Mouse (Mus musculus): ENCODE measurements at regions not wholly inside any gene's neighbourhood (a gene's known extent, or its start where the extent isn't known, plus 50 kb on each side); places are given as distances from the start of the nearest gene placed in this dataset.
"Not testable (repeated sequence)": the region's sequence is repeated elsewhere in the genome, so short reads cannot be mapped to it uniquely, and the experiment has no call there.

DNA sequence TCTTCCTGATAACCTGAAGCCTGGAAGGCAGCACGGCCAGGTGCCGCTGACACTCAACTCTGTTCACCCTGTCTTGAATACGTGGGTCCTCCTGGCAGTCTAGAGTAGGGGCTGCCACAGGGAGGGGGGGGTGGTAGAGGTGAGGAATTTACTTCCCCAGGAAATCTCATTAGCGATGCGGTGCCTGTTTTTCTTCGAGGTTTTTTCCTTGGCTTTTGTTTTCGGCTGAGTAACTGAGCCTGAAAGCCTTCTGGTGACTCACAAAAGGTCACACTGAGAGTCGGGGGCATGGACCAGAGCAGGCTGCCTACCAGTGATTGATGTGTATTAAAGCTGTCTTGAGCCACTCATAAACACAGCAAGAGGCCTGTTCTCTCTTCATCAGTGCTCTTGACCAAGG is 181.1 kb upstream of the Pmfbp1 start:
- Histone ChIP-seq H3K4me1 (ENCODE audit: control insufficient read depth, low read depth, low read length) (no peaks in the 10 kb centered on the region), H3K27ac (ENCODE audit: low read length) (no peak overlapping the region), H3K27me3 (ENCODE audit: control insufficient read depth, insufficient read depth, low read depth, low read length) (no peaks in the 10 kb centered on the region), H3K36me3 (ENCODE audit: control insufficient read depth, insufficient read depth) (no peaks in the 10 kb centered on the region), H3K9me3 (replicated peaks; ENCODE audit: control insufficient read depth, low read length) (no peaks in the 10 kb centered on the region), H3K4me3 (ENCODE audit: low read depth, low read length) (no peak overlapping the region), H3K4me2 (ENCODE audit: low read depth, low read length) (no peak overlapping the region), H3K9ac (ENCODE audit: low read depth, low read length) (no peak overlapping the region)
- WGBS (ENCODE audit: insufficient replicate concordance), result 28% methylated on average over 8 of the region's 8 CpGs
- ATAC-seq (ENCODE audit: low read depth), result no peak

DNA sequence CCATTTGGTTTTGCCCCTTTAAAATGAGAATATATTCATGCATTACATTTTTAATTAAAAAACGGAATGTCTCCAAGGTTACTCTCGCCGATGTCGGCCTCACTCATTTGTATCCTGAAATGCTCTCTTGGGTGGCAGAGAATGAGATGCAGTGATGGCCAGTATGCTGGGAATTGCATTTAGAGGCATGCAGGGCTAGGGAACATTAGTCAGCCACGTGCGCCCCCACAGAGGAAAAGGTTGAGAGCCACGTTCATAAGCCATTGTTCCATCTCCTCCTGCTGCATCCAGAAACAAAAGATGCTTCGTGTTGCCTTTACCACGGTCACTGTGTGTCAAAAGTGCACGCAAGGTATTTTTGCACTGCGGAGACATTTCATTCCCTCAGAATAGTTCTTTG is 172.9 kb upstream of the Pmfbp1 start:
- 72% methylated on average over 11 of the region's 11 CpGs for WGBS (ENCODE audit: insufficient replicate concordance)
- Histone ChIP-seq H3K4me3 (ENCODE audit: low read depth, low read length) (no peak overlapping the region), H3K36me3 (ENCODE audit: control insufficient read depth, insufficient read depth) (no peaks in the 10 kb centered on the region), H3K4me1 (ENCODE audit: control insufficient read depth, low read depth, low read length) (no peaks in the 10 kb centered on the region), H3K4me2 (ENCODE audit: low read depth, low read length) (no peak overlapping the region), H3K9ac (ENCODE audit: low read depth, low read length) (no peak overlapping the region), H3K9me3 (replicated peaks; ENCODE audit: control insufficient read depth, low read length) (no peaks in the 10 kb centered on the region), H3K27ac (ENCODE audit: low read length) (no peak overlapping the region), H3K27me3 (ENCODE audit: control insufficient read depth, insufficient read depth, low read depth, low read length) (no peaks in the 10 kb centered on the region)
- no peak for ATAC-seq (ENCODE audit: low read depth)

DNA sequence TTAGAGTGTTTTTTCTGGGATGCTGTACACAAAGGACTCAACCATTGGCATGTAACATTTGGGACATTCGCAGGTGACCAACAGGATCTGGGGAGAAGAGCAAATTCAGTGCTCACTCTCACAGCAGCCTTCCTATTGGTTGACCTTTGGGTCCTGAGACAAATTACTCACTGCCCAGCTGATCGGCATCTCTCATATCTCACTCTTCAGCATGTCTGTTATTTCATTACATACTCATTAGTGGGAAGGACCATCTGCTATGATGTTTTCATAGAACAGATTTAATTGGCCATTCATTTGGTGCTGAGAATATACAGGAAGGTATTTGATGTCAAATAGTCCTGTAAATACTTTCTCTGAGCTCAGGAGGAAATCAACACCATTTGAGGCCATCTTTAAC is 170.5 kb upstream of the Pmfbp1 start:
- Histone ChIP-seq H3K27ac (ENCODE audit: low read length) (no peak overlapping the region), H3K9ac (ENCODE audit: low read depth, low read length) (no peak overlapping the region)
- 77% methylated on average over 2 of the region's 2 CpGs for WGBS (ENCODE audit: insufficient replicate concordance)

DNA sequence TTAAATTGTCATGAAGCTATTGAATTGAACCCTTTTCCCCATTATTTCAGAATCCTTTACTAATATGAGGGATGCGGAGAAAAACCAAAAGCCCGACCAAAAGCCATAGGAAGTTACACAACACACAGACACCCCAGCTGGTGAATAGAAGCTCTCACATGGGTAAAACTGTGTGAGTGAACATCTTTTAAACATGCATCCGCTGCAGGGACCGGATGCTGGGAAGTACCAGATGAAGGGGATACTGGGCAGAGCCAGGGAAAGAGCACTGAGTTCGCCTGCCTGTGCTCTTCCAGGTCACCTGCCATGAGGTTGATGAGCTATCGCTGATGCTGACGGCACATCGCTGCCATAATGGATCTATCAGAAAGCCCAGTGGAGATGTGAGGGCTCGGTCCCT is 169.6 kb upstream of the Pmfbp1 start:
- H3K27me3 ChIP-seq (ENCODE audit: control insufficient read depth, insufficient read depth, low read depth, low read length), result no peaks in the 10 kb centered on the region
- no peak overlapping the region for H3K9ac ChIP-seq (ENCODE audit: low read depth, low read length)
- H3K4me1 ChIP-seq (ENCODE audit: control insufficient read depth, low read depth, low read length), result no peaks in the 10 kb centered on the region
- H3K36me3 ChIP-seq (ENCODE audit: control insufficient read depth, insufficient read depth), result no peaks in the 10 kb centered on the region
- H3K27ac ChIP-seq (ENCODE audit: low read length), result no peak overlapping the region
- H3K4me2 ChIP-seq (ENCODE audit: low read depth, low read length), result no peak overlapping the region
- ATAC-seq (ENCODE audit: low read depth), result no peak
- 75% methylated on average over 9 of the region's 9 CpGs for WGBS (ENCODE audit: insufficient replicate concordance)
- H3K4me3 ChIP-seq (ENCODE audit: low read depth, low read length), result no peak overlapping the region
- no peaks in the 10 kb centered on the region for H3K9me3 ChIP-seq (replicated peaks; ENCODE audit: control insufficient read depth, low read length)

More for the DNA sequence above, 170.5 kb upstream of the Pmfbp1 start:
- no peaks in the 10 kb centered on the region for H3K9me3 ChIP-seq (replicated peaks; ENCODE audit: control insufficient read depth, low read length)
- no peaks in the 10 kb centered on the region for H3K4me1 ChIP-seq (ENCODE audit: control insufficient read depth, low read depth, low read length)
- H3K4me2 ChIP-seq (ENCODE audit: low read depth, low read length), result no peak overlapping the region
- no peak overlapping the region for H3K4me3 ChIP-seq (ENCODE audit: low read depth, low read length)
- H3K36me3 ChIP-seq (ENCODE audit: control insufficient read depth, insufficient read depth), result no peaks in the 10 kb centered on the region
- H3K27me3 ChIP-seq (ENCODE audit: control insufficient read depth, insufficient read depth, low read depth, low read length), result no peaks in the 10 kb centered on the region
- no peak for ATAC-seq (ENCODE audit: low read depth)

DNA sequence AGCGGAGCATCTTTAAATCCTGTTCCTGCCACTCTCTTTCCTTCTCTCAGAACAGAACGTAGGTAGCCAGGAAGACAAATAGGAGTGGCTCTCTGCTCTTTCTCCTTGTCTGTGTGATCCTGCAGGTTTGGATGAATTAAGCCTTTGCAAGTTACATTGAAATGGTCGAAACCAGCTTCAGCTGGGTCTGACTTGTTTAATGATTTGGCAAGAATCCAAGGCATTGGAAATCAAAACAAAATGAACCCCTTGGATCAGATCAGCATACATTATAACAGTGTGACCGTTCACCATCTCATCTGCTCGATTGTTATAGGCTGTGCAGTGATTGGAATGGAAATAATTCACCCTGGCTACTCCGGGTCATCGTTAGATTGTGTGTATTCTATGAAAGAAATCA is 157.6 kb upstream of the Pmfbp1 start:
- no peak overlapping the region for H3K9ac ChIP-seq (ENCODE audit: low read depth, low read length)
- no peak overlapping the region for H3K4me3 ChIP-seq (ENCODE audit: low read depth, low read length)
- H3K9me3 ChIP-seq (replicated peaks; ENCODE audit: control insufficient read depth, low read length), result no peaks in the 10 kb centered on the region
- no peak overlapping the region for H3K27ac ChIP-seq (ENCODE audit: low read length)
- no peaks in the 10 kb centered on the region for H3K4me1 ChIP-seq (ENCODE audit: control insufficient read depth, low read depth, low read length)
- 59% methylated on average over 7 of the region's 7 CpGs for WGBS (ENCODE audit: insufficient replicate concordance)
- no peaks in the 10 kb centered on the region for H3K36me3 ChIP-seq (ENCODE audit: control insufficient read depth, insufficient read depth)
- no peak overlapping the region for H3K4me2 ChIP-seq (ENCODE audit: low read depth, low read length)
- H3K27me3 ChIP-seq (ENCODE audit: control insufficient read depth, insufficient read depth, low read depth, low read length), result no peaks in the 10 kb centered on the region
- no peak for ATAC-seq (ENCODE audit: low read depth)

DNA sequence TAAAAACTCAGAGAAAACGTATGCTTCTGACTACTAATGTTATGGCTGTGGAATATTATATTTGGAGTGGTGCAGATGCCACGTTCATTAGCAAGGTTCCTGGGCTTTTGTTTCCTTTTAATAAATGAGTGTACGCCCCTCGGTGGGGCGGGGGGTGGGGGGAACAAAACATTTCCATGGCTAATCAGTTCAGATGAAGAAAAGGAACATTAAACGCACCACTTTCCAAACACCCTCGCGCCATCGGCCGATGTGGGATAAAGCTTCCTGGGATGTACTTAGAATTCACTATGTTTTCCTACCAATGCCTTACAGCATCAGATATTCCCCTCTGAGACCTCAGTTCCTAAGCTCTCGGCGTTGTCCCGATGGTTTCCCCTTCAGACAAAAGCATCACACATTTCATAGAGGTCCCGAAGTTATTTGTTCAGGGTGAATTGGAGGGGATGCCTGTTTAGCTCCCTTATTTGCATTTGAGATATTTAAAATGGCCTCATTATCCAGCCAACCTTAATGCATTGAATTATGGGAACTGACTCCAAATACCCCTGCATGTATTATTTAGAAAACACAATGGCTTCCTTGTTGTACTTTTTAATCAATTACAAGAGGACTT is 155.5 kb upstream of the Pmfbp1 start:
- H3K9ac ChIP-seq (ENCODE audit: low read depth, low read length), result no peak overlapping the region
- no peak overlapping the region for H3K4me2 ChIP-seq (ENCODE audit: low read depth, low read length)
- H3K4me1 ChIP-seq (ENCODE audit: control insufficient read depth, low read depth, low read length), result no peaks in the 10 kb centered on the region
- H3K9me3 ChIP-seq (replicated peaks; ENCODE audit: control insufficient read depth, low read length), result no peaks in the 10 kb centered on the region
- H3K27ac ChIP-seq (ENCODE audit: low read length), result no peak overlapping the region
- no peak for ATAC-seq (ENCODE audit: low read depth)
- H3K36me3 ChIP-seq (ENCODE audit: control insufficient read depth, insufficient read depth), result no peaks in the 10 kb centered on the region
- 73% methylated on average over 14 of the region's 14 CpGs for WGBS (ENCODE audit: insufficient replicate concordance)
- H3K4me3 ChIP-seq (ENCODE audit: low read depth, low read length), result no peak overlapping the region
- H3K27me3 ChIP-seq (ENCODE audit: control insufficient read depth, insufficient read depth, low read depth, low read length), result no peaks in the 10 kb centered on the region

DNA sequence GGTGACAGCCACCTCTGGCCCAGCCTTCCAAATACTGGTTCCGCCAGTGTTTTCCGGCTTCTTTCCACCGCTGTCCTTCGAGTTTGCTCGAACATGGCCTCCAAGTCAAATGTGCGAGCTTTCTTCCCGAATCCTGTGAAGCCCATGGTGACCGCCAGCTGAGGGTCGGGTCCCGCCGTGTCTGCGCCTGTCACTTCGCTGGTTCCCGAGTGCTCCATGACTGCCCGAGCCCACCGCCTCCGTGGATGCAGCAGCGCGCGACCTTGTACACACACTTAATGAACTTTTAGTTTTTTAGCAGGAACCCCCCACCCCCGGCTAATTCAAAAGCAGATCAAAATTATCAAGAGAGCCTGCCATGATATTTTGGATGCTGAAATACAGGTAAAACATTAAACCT is 153.2 kb upstream of the Pmfbp1 start:
- H3K36me3 ChIP-seq (ENCODE audit: control insufficient read depth, insufficient read depth); ATAC-seq (ENCODE audit: low read depth); H3K4me2 ChIP-seq (ENCODE audit: low read depth, low read length): not testable (repeated sequence)

DNA sequence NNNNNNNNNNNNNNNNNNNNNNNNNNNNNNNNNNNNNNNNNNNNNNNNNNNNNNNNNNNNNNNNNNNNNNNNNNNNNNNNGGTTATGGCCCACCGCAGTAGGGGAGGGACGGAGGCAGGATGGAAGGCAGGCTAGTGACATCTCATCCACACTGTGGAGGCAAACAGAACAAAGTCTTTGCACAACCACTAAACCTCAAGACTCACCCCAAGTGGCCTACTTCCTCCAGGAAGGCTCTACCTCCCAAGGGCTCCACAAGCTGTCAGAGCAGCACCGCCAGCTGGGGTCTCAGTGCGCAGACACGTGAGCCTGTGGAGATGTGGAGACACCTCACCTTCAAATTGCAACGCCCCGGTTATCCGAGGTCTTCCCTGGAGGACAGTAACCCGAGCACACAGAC is 138.7 kb upstream of the Pmfbp1 start:
- Histone ChIP-seq H3K4me2 (ENCODE audit: low read depth, low read length) (no peak overlapping the region), H3K27ac (ENCODE audit: low read length) (no peak overlapping the region), H3K9ac (ENCODE audit: low read depth, low read length) (no peak overlapping the region), H3K4me1 (ENCODE audit: control insufficient read depth, low read depth, low read length) (no peaks in the 10 kb centered on the region), H3K9me3 (replicated peaks; ENCODE audit: control insufficient read depth, low read length) (no peaks in the 10 kb centered on the region), H3K36me3 (ENCODE audit: control insufficient read depth, insufficient read depth) (no peaks in the 10 kb centered on the region), H3K27me3 (ENCODE audit: control insufficient read depth, insufficient read depth, low read depth, low read length) (no peaks in the 10 kb centered on the region), H3K4me3 (ENCODE audit: low read depth, low read length) (no peak overlapping the region)
- WGBS (ENCODE audit: insufficient replicate concordance), result 45% methylated on average over 9 of the region's 9 CpGs
- 0 out of 2 replicates have a peak, but pooled peaks have one; percentile 16 for ATAC-seq (ENCODE audit: low read depth)

More for the DNA sequence above, 153.2 kb upstream of the Pmfbp1 start:
- H3K27ac ChIP-seq (ENCODE audit: low read length); H3K9me3 ChIP-seq (replicated peaks; ENCODE audit: control insufficient read depth, low read length); H3K4me1 ChIP-seq (ENCODE audit: control insufficient read depth, low read depth, low read length); H3K4me3 ChIP-seq (ENCODE audit: low read depth, low read length); H3K9ac ChIP-seq (ENCODE audit: low read depth, low read length); H3K27me3 ChIP-seq (ENCODE audit: control insufficient read depth, insufficient read depth, low read depth, low read length): not testable (repeated sequence)
- 82% methylated on average over 21 of the region's 21 CpGs for WGBS (ENCODE audit: insufficient replicate concordance)

DNA sequence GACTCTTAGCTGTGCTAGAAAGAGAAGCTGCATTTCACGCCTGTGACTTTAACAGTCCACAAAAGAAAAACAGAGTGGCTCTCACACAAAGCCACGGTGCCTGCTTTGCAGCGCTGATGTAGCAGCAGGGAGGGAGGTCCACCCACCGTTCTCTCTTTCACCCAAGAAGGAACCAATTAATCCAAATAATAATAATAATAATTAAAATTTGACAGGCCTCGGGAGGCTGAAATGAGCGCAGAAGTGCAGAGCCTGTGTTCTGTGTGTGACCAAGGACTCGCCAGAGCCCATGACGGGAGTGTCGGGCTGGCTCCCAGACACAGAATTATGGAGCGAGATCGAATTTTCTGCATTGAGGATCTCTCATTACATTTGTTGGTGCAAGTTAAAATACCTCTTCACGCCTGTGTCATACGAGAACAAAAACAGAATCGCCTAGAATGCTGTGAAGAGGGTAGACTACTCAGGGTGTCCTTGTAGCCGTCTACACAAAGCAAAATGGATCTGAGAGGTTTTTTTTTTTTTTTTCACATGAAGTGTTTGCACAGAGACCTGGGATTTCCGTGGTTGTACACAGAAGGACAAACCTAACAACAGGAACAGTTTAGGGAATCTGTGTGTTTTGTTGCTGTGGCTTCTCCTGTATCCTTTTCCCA is 134.3 kb upstream of the Pmfbp1 start:
- Histone ChIP-seq H3K36me3 (ENCODE audit: control insufficient read depth, insufficient read depth) (no peaks in the 10 kb centered on the region), H3K4me1 (ENCODE audit: control insufficient read depth, low read depth, low read length) (no peaks in the 10 kb centered on the region), H3K27ac (ENCODE audit: low read length) (no peak overlapping the region), H3K4me3 (ENCODE audit: low read depth, low read length) (no peak overlapping the region), H3K4me2 (ENCODE audit: low read depth, low read length) (no peak overlapping the region), H3K9me3 (replicated peaks; ENCODE audit: control insufficient read depth, low read length) (no peaks in the 10 kb centered on the region), H3K9ac (ENCODE audit: low read depth, low read length) (no peak overlapping the region), H3K27me3 (ENCODE audit: control insufficient read depth, insufficient read depth, low read depth, low read length) (no peaks in the 10 kb centered on the region)
- WGBS (ENCODE audit: insufficient replicate concordance), result 54% methylated on average over 16 of the region's 16 CpGs
- no peak for ATAC-seq (ENCODE audit: low read depth)
